In the genomic region with DNA sequence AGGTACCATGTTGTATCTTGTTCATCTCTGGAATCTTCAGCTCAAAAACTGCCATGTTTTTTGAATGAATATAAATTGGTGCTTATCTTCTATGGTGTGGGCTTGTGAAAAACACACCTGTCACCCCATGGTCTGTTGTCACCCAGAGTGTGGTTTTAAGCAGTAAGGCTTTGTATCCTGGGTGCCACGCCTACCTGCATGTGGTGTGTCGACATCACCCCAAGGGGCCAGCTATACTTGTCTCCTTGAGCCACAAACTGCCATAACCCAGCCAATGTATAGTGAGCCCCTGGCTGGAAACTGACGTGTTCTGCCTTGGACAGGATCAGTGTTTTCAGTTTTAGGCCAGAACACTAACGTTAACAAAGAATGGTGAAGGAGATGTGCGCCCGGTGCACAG, we compare ENCODE assay signal across 13 mouse cellular contexts. TPM values are rescaled to one million over a fixed set of nuclear protein-coding genes. Genes with fewer than 3 reads are reported as not detected.
A peak's percentile ranks its signal among the peaks of the same experiment; 100 is the strongest.
DNase-seq lines count a peak whose midpoint lies in the region; ATAC-seq and TF ChIP-seq lines count a peak whose summit lies in the region.
"Had no signal": no experiment of that assay in that cellular context is flagged by ENCODE, and none has a peak within 500 bp of the region (broad histone marks: within the 10 kb centered on the region; RNA-seq: fewer than 3 reads in every experiment).

No protein-coding gene starts in this region.

- no peaks in the 10 kb centered on the region for H3K27me3 ChIP-seq in CH12.LX (replicated peaks)
- H3K27me3 ChIP-seq in liver, embryonic 11.5 days (replicated peaks; ENCODE audit: control insufficient read depth, insufficient read depth, low read length), result no peaks in the 10 kb centered on the region
- H3K27me3 ChIP-seq in kidney, adult 2 months (replicated peaks; ENCODE audit: control insufficient read depth, insufficient read depth, low read length), result no peaks in the 10 kb centered on the region
- H3K27me3 ChIP-seq: embryonic facial prominence, embryonic 13.5 days had no signal

- TF ChIP-seq EP300 in CH12.LX (IDR thresholded peaks at IDR 0.05; ENCODE audit: low read length), result no peak

- no peak for DNase-seq in layer of hippocampus, adult 2 months (ENCODE audit: low spot score in 2 of 2)
- DNase-seq in layer of hippocampus, adult 18-20 months (ENCODE audit: low spot score in 2 of 2), result no peak
- DNase-seq in CH12.LX (ENCODE audit: extremely low read depth), result no peak
- DNase-seq in liver, embryonic 11.5 days (ENCODE audit: low spot score), result no peak
- peak; percentile 52 to 67 for DNase-seq in thymus, adult 18-20 months
- no peak for DNase-seq in kidney, adult 2 months
- DNase-seq in left cerebral cortex, adult 9 months (ENCODE audit: low spot score in 2 of 2), result no peak
- no peak for DNase-seq in left cerebral cortex, postnatal 36 days (ENCODE audit: low spot score in 2 of 2)
- DNase-seq: cerebellum, postnatal 14 days; kidney, postnatal 14 days had no signal

- TF ChIP-seq CTCF in layer of hippocampus, adult 2 months (conservative IDR thresholded peaks at IDR 0.05), result no peak
- TF ChIP-seq CTCF in CH12.LX (conservative IDR thresholded peaks at IDR 0.05 in 1 of 2, IDR thresholded peaks at IDR 0.05 in 1 of 2; ENCODE audit: low read depth in 2 of 2, low read length in 2 of 2), result no peak
- no peak for TF ChIP-seq CTCF in kidney, adult 2 months (conservative IDR thresholded peaks at IDR 0.05; ENCODE audit: insufficient read depth, insufficient read length, low read depth, low read length)

- dilution Hi-C loops in CH12.LX (cut with MboI; ENCODE audit: extremely low pct_ligation_motif_present, extremely low pct_unique_long_range_greater_than_20kb, low sequenced_read_pairs), result no loop called here

- WGBS in liver, embryonic 11.5 days, result 72% methylated on average over 6 of the region's 6 CpGs
- WGBS in kidney, adult 2 months, result 89% methylated on average over 6 of the region's 6 CpGs

- intact Hi-C loops in left cerebral cortex, postnatal 36 days (cut with DNase I), result no loop called here

- peaks cover 35 to 70% of the 10 kb centered on the region in 2 experiments for H3K4me1 ChIP-seq in CH12.LX (ENCODE audit: control insufficient read depth in 1 of 2, insufficient read depth in 2 of 2)
- H3K4me1 ChIP-seq in liver, embryonic 11.5 days (replicated peaks; ENCODE audit: control insufficient read depth, insufficient read depth, low read length), result peaks cover 46% of the 10 kb centered on the region
- peaks cover 30% of the 10 kb centered on the region for H3K4me1 ChIP-seq in kidney, adult 2 months (ENCODE audit: control insufficient read depth, insufficient read depth, low read length)

- no peak overlapping the region for H3K4me3 ChIP-seq in layer of hippocampus, adult 2 months
- H3K4me3 ChIP-seq in CH12.LX (replicated peaks in 1 of 3; ENCODE audit: low read depth in 2 of 3, low read length in 2 of 3, poor library complexity in 1 of 3), result no peak overlapping the region
- no peak overlapping the region for H3K4me3 ChIP-seq in liver, embryonic 11.5 days (ENCODE audit: low read depth, low read length)
- H3K4me3 ChIP-seq in kidney, adult 2 months (ENCODE audit: insufficient read depth, low read depth, low read length), result no peak overlapping the region
- H3K4me3 ChIP-seq: embryonic facial prominence, embryonic 13.5 days; hindbrain, embryonic 12.5 days had no signal

- peak overlapping the region; percentile 82; the same call in 1 of the 2 replicates for H3K27ac ChIP-seq in layer of hippocampus, adult 2 months
- H3K27ac ChIP-seq in CH12.LX (ENCODE audit: insufficient read depth, low read depth), result no peak overlapping the region
- 0 out of 2 replicates have a peak overlapping the region, but pooled peaks have one; percentile 89 for H3K27ac ChIP-seq in liver, embryonic 11.5 days (ENCODE audit: low read depth, low read length)
- H3K27ac ChIP-seq in kidney, adult 2 months (ENCODE audit: insufficient read depth, low read depth, low read length), result no peak overlapping the region
- H3K27ac ChIP-seq: hindbrain, embryonic 12.5 days had no signal

- ATAC-seq in liver, embryonic 11.5 days (replicated peaks; ENCODE audit: low FRiP score), result no peak
- ATAC-seq: forebrain, embryonic 14.5 days had no signal

- TF ChIP-seq POLR2A in CH12.LX (IDR thresholded peaks at IDR 0.05; ENCODE audit: low read depth, low read length), result no peak
- TF ChIP-seq POLR2A in kidney, adult 2 months (IDR thresholded peaks at IDR 0.05; ENCODE audit: low read depth, low read length), result no peak

- no peaks in the 10 kb centered on the region for H3K79me2 ChIP-seq in CH12.LX (replicated peaks; ENCODE audit: control insufficient read depth, extremely low read depth, insufficient read depth, poor library complexity, severe bottlenecking)

- peaks cover 13 to 32% of the 10 kb centered on the region in 2 experiments for H3K36me3 ChIP-seq in CH12.LX (replicated peaks in 1 of 2; ENCODE audit: control insufficient read depth in 1 of 2, insufficient read depth in 1 of 2, low read length in 1 of 2)
- peaks cover 9% of the 10 kb centered on the region; the same call in 1 of the 2 replicates for H3K36me3 ChIP-seq in liver, embryonic 11.5 days (ENCODE audit: control insufficient read depth, insufficient read depth, low read length)
- no peaks in the 10 kb centered on the region for H3K36me3 ChIP-seq in kidney, adult 2 months (ENCODE audit: control insufficient read depth, insufficient read depth, low read length)

- in situ Hi-C loops in CH12.LX (cut with MboI; ENCODE audit: low pct_ligation_motif_present, low pct_unique_long_range_greater_than_20kb, low sequenced_read_pairs), result no loop called here

- H3K9ac ChIP-seq in CH12.LX (ENCODE audit: insufficient read depth, low read depth), result no peak overlapping the region
- no peak overlapping the region for H3K9ac ChIP-seq in liver, embryonic 11.5 days (ENCODE audit: low read depth, low read length)
- H3K9ac ChIP-seq: embryonic facial prominence, embryonic 13.5 days; hindbrain, embryonic 12.5 days had no signal

- H3K4me2 ChIP-seq in CH12.LX (ENCODE audit: insufficient read depth, low read depth, poor library complexity, severe bottlenecking), result no peak overlapping the region
- H3K4me2 ChIP-seq in liver, embryonic 11.5 days, result no peak overlapping the region
- H3K4me2 ChIP-seq: hindbrain, embryonic 12.5 days had no signal

- no peaks in the 10 kb centered on the region for H3K9me3 ChIP-seq in CH12.LX (replicated peaks; ENCODE audit: low read length)
- H3K9me3 ChIP-seq in liver, embryonic 11.5 days (ENCODE audit: control insufficient read depth, low read length), result no peaks in the 10 kb centered on the region
- H3K9me3 ChIP-seq: embryonic facial prominence, embryonic 13.5 days; hindbrain, embryonic 12.5 days had no signal

- TF ChIP-seq RAD21 in CH12.LX (IDR thresholded peaks at IDR 0.05; ENCODE audit: low read depth, low read length), result no peak

TF ChIP-seq in CH12.LX, 34 proteins besides CTCF, POLR2A, EP300 and RAD21 (continues in another document):
- 0 out of 2 replicates have a peak, but pooled peaks have one; percentile 27 for TF ChIP-seq MXI1 (IDR thresholded peaks at IDR 0.05; ENCODE audit: low read depth, low read length)
- TF ChIP-seq ETS1 (conservative IDR thresholded peaks at IDR 0.05; ENCODE audit: low read depth, low read length), result no peak
- 0 out of 2 replicates have a peak, but pooled peaks have one; percentile 26 for TF ChIP-seq MAX (IDR thresholded peaks at IDR 0.05; ENCODE audit: low read length)

RNA-seq across cellular contexts. Expression of a gene that starts 4.1 kb away (rescaled TPM):
- 1 to 10 TPM; 2.0 to 3.2 TPM for total RNA-seq in layer of hippocampus, adult 2 months (2021)
- total RNA-seq in layer of hippocampus, adult 18-20 months (2021), result 1 to 10 TPM; 3.5 to 3.7 TPM
- total RNA-seq in CH12.LX (2012; rRNA removed) (2.8 and 3.5 TPM in 2 replicates), CH12.LX (2014; rRNA removed) (1.1 and 1.9 TPM in 2 replicates)
- 8.9 and 9.9 TPM in 2 replicates for polyA plus RNA-seq in CH12.LX (2012; ENCODE audit: insufficient read length, low read depth)
- polyA plus RNA-seq in liver, embryonic 11.5 days (2014; fragmentation: Nextera tagmentation; extraction: Ambion mirVana), result 9.9 and 10.2 TPM in 2 replicates
- polyA plus RNA-seq in kidney, adult 2 months (2012; rRNA removed), result 24.6 and 25.5 TPM in 2 replicates
- total RNA-seq in left cerebral cortex, postnatal 36 days (2021), result 1 to 10 TPM; 2.6 to 3.3 TPM

RNA-seq across cellular contexts. Expression of a gene that starts 8.3 kb away (rescaled TPM):
- total RNA-seq in layer of hippocampus, adult 2 months (2021), result 10 to 100 TPM; 17.7 to 18.7 TPM
- total RNA-seq in layer of hippocampus, adult 18-20 months (2021), result 10 to 100 TPM; 21.4 to 22.1 TPM
- total RNA-seq in CH12.LX (2012; rRNA removed), result 23.5 and 27.8 TPM in 2 replicates
- 19.4 and 19.8 TPM in 2 replicates for total RNA-seq in CH12.LX (2014; rRNA removed)
- 25.4 and 26.9 TPM in 2 replicates for polyA plus RNA-seq in CH12.LX (2012; ENCODE audit: insufficient read length, low read depth)
- polyA plus RNA-seq in liver, embryonic 11.5 days (2014; fragmentation: Nextera tagmentation; extraction: Ambion mirVana), result 44.7 and 45.7 TPM in 2 replicates
- 71.9 and 72.1 TPM in 2 replicates for polyA plus RNA-seq in kidney, adult 2 months (2012; rRNA removed)
- total RNA-seq in left cerebral cortex, postnatal 36 days (2021), result 10 to 100 TPM; 17.9 to 21.3 TPM

RNA-seq across cellular contexts. Expression of a gene that starts 8.6 kb away (rescaled TPM):
- total RNA-seq in layer of hippocampus, adult 2 months (2021), result 10 to 100 TPM; 68.4 to 79.0 TPM
- 10 to 100 TPM; 64.9 to 69.3 TPM for total RNA-seq in layer of hippocampus, adult 18-20 months (2021)
- total RNA-seq in CH12.LX (2012; rRNA removed), result 45.9 and 71.0 TPM in 2 replicates
- 42.2 and 57.8 TPM in 2 replicates for total RNA-seq in CH12.LX (2014; rRNA removed)
- polyA plus RNA-seq in CH12.LX (2012; ENCODE audit: insufficient read length, low read depth), result 105 and 151 TPM in 2 replicates
- 56.1 and 58.6 TPM in 2 replicates for polyA plus RNA-seq in liver, embryonic 11.5 days (2014; fragmentation: Nextera tagmentation; extraction: Ambion mirVana)
- 72.6 and 78.4 TPM in 2 replicates for polyA plus RNA-seq in kidney, adult 2 months (2012; rRNA removed)
- 10 to 100 TPM; 59.0 to 72.1 TPM for total RNA-seq in left cerebral cortex, postnatal 36 days (2021)

RNA-seq across cellular contexts. Expression of a gene that starts 11.8 kb away (rescaled TPM):
- total RNA-seq in layer of hippocampus, adult 2 months (2021), result 1 to 10 TPM; 5.9 to 6.8 TPM
- 1 to 10 TPM; 4.8 to 5.1 TPM for total RNA-seq in layer of hippocampus, adult 18-20 months (2021)
- total RNA-seq in CH12.LX (2012; rRNA removed), result 3.3 and 4.7 TPM in 2 replicates
- total RNA-seq in CH12.LX (2014; rRNA removed), result 0.39 and 0.43 TPM in 2 replicates
- polyA plus RNA-seq in CH12.LX (2012; ENCODE audit: insufficient read length, low read depth), result 5.2 and 5.5 TPM in 2 replicates
- polyA plus RNA-seq in liver, embryonic 11.5 days (2014; fragmentation: Nextera tagmentation; extraction: Ambion mirVana), result 29.2 and 34.4 TPM in 2 replicates
- polyA plus RNA-seq in kidney, adult 2 months (2012; rRNA removed), result 13.5 and 14.6 TPM in 2 replicates
- total RNA-seq in left cerebral cortex, postnatal 36 days (2021), result 1 to 10 TPM; 6.2 to 9.7 TPM

RNA-seq across cellular contexts. Expression of a gene that starts 33.7 kb away (rescaled TPM):
- 100 to 1,000 TPM; 490 to 496 TPM for total RNA-seq in layer of hippocampus, adult 2 months (2021)
- total RNA-seq in layer of hippocampus, adult 18-20 months (2021), result 100 to 1,000 TPM; 481 to 546 TPM
- total RNA-seq in CH12.LX (2012; rRNA removed) (1,915 and 2,040 TPM in 2 replicates), CH12.LX (2014; rRNA removed) (42.7 and 66.7 TPM in 2 replicates)
- 1,205 and 1,254 TPM in 2 replicates for polyA plus RNA-seq in CH12.LX (2012; ENCODE audit: insufficient read length, low read depth)
- polyA plus RNA-seq in liver, embryonic 11.5 days (2014; fragmentation: Nextera tagmentation; extraction: Ambion mirVana), result 1,377 and 1,547 TPM in 2 replicates
- 724 and 951 TPM in 2 replicates for polyA plus RNA-seq in kidney, adult 2 months (2012; rRNA removed)
- total RNA-seq in left cerebral cortex, postnatal 36 days (2021), result 100 to 1,000 TPM; 425 to 456 TPM

Comparison
In these comparisons a context has a peak if more than half of its experiments do, and no peak if none do; other contexts are left out.
1. DNase-seq: peak in thymus, adult 18-20 months (2 of 2); none in layer of hippocampus, adult 2 months (0 of 2), layer of hippocampus, adult 18-20 months (0 of 2), CH12.LX (single experiment), liver, embryonic 11.5 days (single experiment), kidney, adult 2 months (single experiment), left cerebral cortex, adult 9 months (0 of 2) and left cerebral cortex, postnatal 36 days (0 of 2).
2. H3K27ac ChIP-seq: peak in layer of hippocampus, adult 2 months (single experiment) and liver, embryonic 11.5 days (single experiment); none in CH12.LX (single experiment) and kidney, adult 2 months (single experiment).